Mouse (Mus musculus): ENCODE data around the gene Castor2.

Gene Castor2

DNA sequence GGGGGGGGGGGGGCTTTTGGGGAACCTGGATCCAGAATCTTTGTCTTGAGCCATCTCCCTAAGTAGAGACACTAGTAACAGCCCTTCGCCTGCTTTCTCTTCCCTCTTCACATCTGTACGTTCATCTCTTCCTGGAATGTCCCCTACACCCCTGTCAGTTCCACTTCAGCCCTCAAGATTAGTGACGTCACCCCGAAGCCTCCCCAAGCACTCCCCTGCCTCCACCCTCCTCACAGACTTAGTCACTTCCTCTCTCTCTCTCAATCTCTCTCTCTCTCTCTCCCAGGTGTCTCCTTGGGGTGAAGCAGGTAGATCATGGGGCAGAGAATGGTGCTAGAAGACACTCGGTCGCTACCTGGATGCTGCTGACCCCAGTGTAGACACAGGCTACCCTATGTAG lies 3.2 kb downstream of the Castor2 start:
- DNase-seq (ENCODE audit: low read depth, low spot score), result peak; percentile 52

DNA sequence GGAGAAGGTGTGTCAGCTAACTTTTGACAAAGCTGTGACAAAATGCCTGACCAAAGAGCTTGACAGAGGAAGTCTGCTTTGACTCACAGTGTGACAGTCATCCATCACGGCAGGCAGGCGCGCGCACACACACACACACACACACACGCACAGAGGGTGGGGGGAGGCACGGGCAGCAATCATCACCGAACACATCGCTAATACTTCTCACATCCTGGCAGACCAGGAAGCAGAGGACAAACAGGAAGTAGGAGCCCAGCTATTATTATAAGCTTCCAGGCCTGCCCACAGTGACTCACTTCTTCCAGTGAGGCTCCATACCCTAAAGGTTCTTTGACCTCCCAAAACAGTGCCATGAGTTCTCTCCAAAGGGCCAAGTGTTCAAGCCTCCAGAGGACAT lies 6.3 kb downstream of the Castor2 start:
- peak; percentile 12 for DNase-seq (ENCODE audit: low read depth, low spot score)

DNA sequence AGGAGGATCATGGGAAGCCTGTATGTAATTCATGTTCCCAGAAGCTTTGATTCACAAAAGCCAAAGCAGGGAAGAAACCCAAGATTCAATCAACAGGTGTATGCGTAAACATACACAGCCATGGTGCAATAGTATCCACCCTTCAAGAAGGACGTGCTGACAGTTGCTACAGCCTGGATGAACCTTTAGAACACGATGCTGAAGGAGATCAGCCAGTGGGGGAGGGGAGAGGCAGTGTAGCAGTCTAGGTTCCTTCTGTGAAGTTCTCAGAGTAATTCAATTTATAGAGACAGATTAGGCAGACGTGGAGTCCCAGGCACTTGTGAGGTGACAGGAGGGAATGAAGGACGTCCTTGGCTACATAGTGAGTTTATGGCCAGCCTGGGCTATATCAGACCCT lies 15.5 kb downstream of the Castor2 start:
- DNase-seq (ENCODE audit: low read depth, low spot score), result no peak

DNA sequence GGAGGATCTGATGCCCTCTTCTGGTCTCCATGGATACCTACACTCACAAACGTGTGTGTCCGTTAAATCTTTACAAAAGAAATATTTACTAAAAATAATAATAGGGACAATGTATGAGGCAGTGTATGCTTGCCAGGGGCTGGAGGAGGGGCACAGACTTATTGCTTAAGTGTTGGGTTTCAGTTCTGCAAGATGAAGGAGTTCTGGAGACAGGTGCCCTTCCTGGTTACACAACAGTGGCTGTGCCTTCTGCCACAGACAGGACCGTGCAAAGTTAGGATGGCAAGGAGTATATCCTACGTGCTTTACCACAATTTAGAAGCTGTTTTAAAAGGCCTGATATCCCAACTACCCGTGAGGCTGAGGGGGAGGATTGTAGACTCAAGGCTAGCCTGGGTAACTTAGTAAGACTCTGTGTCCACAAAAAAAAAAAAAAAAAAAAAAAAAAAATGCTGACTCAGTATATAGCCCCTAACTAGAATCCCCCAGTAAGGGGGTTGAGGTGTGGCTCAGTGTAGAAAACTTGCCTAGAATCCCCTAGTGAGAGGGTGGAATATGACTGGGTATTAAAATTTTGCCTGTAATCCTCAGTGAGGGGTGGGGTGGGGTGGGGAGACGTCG lies 16.2 kb downstream of the Castor2 start:
- no peak for DNase-seq (ENCODE audit: low read depth, low spot score)

DNA sequence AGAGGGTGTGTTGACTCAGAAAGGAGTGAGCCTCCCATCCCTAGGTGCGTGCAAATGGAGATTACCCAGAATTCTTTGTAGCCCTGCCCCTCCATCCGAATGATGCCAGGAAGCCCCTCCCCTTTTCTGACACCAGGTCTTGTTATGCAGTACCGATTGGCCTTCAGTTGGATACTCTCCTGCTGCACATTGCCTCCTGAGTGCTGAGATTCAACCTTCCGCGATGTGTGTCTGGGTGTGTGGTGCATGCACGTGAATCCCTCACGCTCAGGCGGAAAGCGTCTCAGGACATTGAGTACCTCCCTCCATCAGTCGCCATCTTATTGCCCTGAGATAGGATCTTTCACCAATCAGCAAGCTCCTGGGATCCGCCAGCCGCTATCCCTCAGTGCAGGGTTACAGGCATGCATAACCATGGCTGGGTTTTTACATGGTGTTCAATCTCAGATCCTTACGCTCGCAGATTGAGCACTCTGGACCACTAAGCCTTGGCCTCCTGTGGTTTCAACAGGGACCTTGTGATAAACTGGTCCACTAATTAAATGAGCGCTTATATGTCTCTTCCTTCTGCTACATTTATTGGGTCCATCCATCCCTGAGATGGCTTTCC lies 19.4 kb downstream of the Castor2 start:
- no peak for DNase-seq (ENCODE audit: low read depth, low spot score)

DNA sequence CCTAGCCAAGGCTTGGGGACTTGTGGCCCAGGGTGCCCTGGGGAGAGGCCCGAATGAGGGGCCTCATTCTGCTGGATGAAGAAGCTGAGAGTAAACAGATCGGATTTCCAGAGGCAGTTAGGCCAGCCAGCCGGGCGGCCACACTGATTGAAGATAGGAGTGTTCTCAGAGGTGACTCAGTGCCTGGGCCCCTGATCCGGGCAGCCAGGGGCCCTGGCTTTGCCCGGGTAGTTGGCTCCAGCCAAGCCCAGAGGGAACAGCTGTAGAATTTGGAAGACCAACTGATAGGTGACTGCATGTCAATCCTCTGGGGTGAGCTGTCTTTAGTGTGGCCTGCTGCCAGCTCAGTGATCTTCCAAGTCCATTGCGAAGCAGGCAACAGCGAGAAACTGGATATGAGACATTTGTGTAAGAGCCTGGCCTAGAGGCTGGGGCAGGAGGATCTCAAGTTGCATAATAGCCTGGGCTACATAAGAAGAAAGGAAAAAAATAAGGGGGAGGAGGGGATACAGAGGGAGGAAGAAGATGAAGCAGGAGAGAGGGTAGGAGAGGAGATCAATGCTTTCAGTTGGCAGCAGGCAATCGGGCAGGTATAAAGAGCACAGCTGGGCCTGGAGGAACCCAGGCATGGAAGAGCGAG lies 20.1 kb downstream of the Castor2 start:
- DNase-seq (ENCODE audit: low read depth, low spot score), result no peak

DNA sequence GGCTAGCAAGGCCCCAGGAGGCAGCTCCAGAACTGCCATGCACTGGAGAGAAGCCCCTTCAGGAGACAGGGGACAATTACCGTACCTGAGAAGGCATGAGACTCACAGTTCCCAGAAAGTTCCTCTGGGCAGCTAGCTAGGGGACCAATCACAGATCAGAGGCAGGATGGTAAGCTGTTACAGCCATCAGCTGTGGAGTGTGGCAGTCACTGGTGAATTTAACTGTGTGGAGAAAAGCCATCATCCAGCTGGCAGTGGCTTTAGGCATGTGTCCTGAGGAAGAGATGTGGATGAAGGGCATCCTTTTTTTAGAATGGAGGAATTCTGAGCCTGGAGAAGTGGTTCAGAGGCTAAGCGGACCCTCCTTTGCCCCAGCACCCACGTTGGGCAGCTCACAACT lies 20.6 kb downstream of the Castor2 start:
- no peak for DNase-seq (ENCODE audit: low read depth, low spot score)

DNA sequence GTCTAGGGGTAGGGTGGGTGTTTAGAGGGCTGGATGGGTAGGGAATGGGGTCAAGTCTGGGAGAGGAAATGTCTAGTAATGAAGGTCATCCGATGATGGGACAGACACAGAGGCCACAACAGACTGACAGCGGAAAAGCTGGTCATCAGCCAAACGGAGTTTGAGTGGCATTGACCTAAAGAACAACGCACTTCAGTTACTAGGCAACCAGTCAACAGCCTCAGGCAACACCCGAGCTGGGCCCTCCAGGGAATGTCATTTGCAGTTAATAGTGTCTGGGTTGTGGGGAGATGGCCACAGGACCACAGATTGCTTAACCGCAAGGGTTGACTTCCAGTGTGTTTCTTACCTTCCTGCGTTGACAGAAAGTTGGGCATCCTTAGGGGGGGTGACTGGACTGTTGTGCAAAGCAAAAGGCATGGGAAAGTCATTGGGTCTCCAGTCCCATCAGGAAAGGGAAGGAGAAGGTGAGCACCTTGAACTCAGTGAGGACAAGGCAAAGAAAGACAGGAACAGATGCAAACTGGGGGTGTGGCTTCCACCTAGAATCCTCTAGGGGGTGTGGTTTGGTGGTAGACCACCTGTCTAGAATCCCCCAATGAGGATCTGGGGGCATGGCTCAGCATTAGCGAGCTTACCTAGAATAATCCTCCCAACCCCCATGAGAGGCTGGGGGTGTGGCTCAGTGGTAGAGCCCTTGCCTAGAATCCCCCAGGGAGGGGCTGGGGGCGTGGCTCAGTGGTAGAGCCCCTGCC lies 21.8 kb downstream of the Castor2 start:
- DNase-seq (ENCODE audit: low read depth, low spot score), result no peak

DNA sequence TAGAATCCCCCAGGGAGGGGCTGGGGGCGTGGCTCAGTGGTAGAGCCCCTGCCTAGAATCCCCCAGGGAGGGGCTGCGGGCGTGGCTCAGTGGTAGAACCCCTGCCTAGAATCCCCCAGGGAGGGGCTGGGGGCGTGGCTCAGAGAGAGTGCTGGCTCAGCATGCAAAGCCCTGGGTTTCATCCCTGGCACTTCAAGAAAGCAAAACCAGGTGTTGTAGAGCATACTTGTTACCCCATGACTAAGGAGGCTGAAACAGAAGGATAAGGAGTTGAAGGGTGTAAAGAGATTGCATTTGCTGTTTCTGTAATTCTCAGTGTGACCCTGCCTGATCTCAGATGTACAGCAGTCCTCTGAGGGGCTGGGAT lies 22.4 kb downstream of the Castor2 start:
- no peak for DNase-seq (ENCODE audit: low read depth, low spot score)

DNA sequence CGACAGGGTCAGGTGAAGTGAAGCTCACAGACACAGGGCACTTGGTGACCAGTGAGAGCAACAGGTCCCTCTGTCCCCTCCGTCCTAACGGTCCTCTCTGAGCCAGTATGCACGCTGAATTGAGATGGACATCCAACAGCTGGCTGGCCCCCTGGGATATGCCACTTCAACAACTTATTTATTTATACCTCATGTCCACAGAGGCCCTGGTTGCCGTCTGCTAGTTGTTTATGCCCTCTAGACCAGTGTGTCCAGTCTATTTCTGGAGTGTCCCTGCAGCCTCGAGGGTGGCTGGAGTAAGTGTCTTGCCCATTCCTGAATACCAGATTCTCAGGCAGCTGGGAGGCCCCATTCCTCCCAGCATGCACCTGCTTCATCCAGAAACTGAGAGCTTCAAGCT lies 24.3 kb downstream of the Castor2 start:
- DNase-seq (ENCODE audit: low read depth, low spot score), result no peak

DNA sequence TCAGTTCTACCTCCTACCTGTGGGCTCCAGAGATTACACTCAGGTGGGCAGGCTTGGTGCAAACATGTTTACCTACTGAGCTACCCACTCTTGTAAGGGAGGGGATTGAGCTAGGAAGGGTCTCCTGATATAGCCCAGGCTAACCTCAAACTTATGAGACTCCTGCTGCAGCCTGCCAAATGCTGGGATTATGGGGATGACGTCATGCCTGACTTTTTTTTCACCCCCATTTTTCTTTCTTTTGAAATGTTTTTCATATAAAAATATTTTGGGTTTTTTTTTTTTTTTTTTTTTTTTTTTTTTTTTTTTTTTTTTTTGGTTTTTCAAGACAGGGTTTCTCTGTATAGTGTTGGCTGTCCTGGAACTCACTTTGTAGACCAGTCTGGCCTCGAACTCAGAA lies 26.7 kb downstream of the Castor2 start:
- DNase-seq (ENCODE audit: low read depth, low spot score), result no peak

DNA sequence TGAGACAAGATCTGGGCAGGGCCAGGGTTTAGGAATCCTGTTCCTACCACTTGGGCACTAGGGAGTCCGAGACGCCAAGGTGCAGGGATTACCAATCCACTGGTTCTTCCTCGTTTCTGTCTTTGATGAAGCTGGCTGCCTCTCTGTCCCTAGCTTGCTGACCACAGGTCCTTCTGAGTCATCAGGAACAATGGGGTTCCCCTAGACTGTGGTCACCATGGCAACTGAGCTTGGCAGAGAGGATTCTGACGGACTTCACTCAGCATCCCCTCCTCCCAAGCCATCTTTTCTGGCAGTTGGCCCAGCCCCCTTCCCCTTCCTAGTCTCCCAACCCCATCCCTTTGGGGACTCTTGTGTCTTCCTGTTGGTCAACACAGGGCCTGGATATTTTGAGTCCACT lies 32.1 kb downstream of the Castor2 start:
- DNase-seq (ENCODE audit: low read depth, low spot score), result no peak

DNA sequence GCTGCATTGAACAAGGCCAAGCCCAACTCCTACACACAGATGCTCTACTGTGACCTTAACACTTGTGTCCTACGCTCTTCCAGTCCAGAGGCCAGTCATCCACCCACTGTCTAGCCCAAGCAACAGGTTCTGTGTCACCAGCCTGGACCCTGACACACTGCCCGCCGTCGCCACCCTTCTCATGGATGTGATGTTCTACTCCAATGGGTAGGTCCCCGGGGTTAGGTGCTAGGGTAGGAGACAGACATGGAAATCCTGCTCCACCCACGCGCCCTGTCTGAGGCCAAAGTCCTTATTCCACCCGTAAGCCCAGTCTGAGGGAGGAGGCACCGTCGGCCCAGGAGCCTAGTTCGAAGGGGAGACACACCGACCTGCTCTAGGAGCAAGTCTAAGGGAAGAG lies 36.5 kb downstream of the Castor2 start:
- no peak for DNase-seq (ENCODE audit: low read depth, low spot score)

DNA sequence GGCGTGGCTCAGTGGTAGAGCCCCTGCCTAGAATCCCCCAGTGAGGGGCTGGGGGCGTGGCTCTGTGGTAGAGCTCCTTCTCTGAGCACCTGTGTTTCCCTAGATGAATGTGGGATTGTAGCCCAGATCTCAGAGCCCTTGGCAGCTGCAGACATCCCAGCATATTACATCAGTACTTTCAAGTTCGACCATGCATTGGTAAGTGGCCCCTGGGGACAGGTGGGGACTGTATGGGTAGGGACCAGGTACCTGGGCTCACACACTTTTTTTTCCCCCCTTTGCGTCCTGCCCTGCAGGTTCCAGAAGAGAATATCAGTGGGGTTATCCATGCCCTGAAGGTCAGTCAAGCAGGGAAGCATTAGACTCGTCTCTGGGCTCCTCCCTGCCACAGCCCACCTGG lies 38.4 kb downstream of the Castor2 start:
- no peak for DNase-seq (ENCODE audit: low read depth, low spot score)

DNA sequence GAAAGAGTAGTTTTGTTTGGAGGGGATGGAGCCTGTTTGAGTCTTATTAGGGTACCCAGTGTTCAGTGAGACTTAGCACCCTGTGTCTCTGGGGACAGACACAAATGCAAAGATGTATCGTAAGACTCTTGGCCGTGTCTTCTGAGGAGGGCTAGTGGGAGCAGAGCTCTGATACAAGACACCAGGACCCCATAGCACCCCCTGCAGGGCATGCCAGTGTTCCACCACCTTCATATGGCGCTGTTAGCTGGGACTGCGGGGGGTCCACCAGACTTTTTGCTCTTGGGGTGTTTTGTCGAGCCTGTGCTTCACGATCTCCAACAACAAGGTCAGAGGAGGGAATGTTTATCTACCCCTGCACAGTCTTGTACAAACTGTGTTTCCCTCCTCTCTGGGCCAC lies 39.9 kb downstream of the Castor2 start:
- peak; percentile 9 for DNase-seq (ENCODE audit: low read depth, low spot score)

DNA sequence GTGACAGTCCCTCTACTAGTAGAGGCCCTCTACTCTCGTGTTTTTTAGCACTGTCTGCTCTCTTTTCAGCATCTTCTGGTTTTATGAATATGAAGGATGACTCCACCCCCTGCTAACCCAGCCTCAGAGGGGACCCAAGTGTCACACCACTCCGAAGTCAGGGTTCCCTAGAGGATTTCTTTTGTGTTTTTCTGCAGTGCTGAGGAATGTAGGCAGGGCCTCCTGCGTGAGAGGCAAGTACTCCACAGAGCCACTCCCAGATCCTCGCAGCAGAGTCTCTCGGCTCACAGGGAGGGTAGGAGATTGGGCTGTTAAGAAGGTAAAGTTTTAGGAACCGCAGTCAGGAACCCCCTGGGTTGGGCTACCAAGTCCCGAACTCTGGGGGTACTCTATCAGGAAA lies 41.7 kb downstream of the Castor2 start:
- no peak for DNase-seq (ENCODE audit: low read depth, low spot score)

DNA sequence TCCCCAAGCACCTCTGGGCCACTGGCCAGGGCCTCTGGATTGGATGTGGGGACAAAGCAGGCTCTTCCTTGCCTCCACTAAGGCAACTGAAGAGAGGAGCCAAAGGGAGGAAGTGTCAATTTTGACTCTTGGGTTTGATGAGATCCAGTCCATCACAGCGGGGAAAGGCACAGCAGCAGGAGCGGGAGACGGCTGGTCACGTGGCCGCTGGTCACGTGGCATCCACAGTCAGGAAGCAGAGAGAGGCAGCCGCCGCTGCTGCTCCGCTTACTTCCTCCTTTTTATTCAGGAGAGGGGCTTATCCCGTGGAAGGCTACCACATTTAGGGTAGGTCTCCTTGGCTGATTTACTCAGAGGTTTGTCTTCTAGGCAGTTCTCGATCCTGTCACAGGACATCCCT lies 42.9 kb downstream of the Castor2 start:
- DNase-seq (ENCODE audit: low read depth, low spot score), result no peak

DNA sequence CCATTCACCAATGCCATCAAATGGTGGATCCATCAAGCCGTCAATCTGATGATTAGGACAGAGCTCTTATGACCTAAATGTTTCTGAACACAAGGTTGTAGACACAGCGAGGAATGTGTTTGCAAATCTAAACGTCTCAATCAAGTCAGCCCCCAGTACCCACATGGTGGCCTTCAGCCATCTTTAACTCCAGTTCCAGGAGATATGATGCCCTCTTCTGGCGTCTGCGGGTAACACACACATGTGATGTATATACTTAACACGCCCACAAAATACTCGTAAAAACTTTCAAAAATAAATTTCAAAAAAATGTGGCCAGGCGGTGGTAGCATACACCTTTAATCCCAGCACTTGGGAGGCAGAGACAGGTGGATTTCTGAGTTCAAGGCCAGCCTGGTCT lies 45.5 kb downstream of the Castor2 start:
- no peak for DNase-seq (ENCODE audit: low read depth, low spot score)

DNA sequence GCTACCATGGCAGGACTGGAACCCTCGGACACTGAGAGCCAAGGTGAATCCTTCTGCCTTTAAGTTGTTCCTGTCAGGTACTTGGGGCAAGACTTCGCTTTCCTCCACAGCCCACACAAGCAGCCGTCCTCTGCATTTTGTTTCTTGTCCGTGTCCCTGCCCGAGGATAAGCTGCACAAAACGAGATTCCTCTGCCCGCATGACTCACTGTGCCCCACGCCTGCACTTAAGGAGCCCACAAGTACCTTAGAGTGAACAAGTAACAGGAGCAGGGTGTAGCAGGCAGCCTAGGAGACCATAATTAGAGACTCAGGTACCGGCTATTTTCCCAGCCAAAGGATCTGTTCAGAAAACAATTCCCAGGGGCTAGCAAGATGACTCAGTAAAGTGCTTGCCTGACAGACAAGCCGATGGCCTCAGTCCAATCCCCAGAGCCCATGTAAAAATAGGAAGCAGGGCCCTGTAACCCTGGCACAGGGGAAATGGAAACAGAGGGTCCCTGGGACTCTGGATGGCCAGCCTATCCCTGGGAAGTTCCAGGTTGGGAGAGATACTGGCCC lies 47.8 kb downstream of the Castor2 start:
- no peak for DNase-seq (ENCODE audit: low read depth, low spot score)

DNA sequence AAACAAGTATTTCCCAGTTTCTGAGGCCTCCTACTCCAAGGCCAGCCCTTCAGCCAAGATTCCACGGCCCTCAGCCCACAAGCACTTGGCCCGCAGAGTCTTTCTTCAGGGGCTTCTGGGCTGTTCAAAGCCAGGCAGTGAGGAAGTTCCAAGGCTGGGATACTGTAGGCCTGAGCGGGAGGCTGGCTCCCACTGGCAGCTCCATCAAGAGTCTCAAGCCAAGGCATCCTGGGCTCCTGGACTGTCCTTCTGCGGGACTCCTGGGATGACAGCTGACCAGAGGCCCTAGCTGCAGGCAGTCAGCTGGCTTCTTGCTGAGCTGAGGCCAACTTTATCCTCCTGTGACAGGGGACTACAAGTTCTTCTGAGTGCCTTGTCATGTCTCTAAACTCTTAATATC lies 48.6 kb downstream of the Castor2 start:
- DNase-seq (ENCODE audit: low read depth, low spot score), result no peak

DNA sequence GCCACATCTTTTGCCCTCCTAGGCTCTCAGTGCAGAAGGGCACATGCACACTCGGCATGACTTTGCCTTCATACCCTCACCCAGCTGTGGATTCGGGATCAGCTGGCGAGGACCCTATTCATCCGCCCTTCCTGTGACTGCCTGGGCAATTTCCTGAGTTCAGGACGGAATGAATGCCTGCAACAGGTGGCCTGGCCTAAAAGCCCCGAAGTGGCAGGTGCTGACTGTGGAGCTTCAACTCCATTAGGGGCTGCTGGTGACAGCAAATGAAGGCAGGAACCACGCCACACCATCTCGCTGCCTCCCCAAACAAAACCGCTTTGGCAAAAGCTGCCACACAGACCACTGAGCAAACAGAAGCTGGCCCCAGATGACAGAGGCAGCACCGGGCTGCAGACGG lies 52.4 kb downstream of the Castor2 start:
- no peak for DNase-seq (ENCODE audit: low read depth, low spot score)

DNA sequence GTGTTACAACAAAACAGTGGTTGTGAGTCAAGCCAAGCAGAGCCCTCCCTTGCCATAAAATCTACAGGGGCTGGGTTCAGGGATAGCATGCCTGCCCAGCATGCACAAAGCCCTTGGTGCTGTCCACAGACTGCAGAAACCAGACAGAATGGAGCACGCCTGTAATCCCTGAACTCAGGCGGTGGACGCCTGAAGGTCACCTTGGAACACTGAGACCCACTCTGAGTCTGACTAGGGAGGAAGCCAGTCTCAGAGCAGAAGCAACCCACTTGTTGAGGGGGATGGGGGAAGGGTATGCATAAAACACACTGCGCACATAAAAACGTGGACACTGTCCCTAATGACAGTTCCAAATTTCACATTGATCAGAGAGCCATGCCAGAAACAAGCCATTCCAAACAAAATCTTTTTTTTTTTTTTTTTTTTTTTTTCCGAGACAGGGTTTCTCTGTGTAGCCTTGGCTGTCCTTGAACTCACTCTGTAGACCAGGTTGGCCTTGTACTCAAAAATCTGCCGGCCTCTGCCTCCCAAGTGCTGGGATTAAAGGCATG lies 56.5 kb downstream of the Castor2 start:
- DNase-seq (ENCODE audit: low read depth, low spot score), result no peak
